Mouse (Mus musculus) heart, embryonic 15.5 days (tissue): ENCODE measurements around the gene Spint5. TPM values are rescaled to one million over a fixed set of nuclear protein-coding genes. Genes with fewer than 3 reads are reported as not detected.
"Not testable (repeated sequence)": the region's sequence is repeated elsewhere in the genome, so short reads cannot be mapped to it uniquely, and the experiment has no call there.

Experiments used
- ATAC-seq: fragments of 200-750 bp; cut with Nextera tagmentation; replicated peaks from 2 replicates; pipeline ENCODE4 v1.8.0; 2017; ENCODE audit warnings: low read depth, moderate TSS enrichment; ENCODE audit not compliant: insufficient number of reproducible peaks, insufficient read depth, low FRiP score
- H3K27ac ChIP-seq: fragments of 300-500 bp; sonication (generic); 2 replicates; pipeline ENCODE4 v1.5.1; 2015; ENCODE audit warnings: mild to moderate bottlenecking, inconsistent platforms
- H3K27me3 ChIP-seq: fragments of 300-500 bp; sonication (generic); 2 replicates; pipeline ENCODE4 v1.6.1; 2015; ENCODE audit warnings: inconsistent platforms
- H3K36me3 ChIP-seq: fragments of 300-500 bp; sonication (generic); 2 replicates; pipeline ENCODE4 v1.6.1; 2015; ENCODE audit warnings: mild to moderate bottlenecking, inconsistent platforms
- H3K4me1 ChIP-seq: fragments of 300-500 bp; sonication (generic); replicated peaks from 2 replicates; pipeline ENCODE4 v1.6.1; 2015; ENCODE audit warnings: inconsistent platforms
- H3K4me2 ChIP-seq: fragments of 300-500 bp; sonication (generic); 2 replicates; pipeline ENCODE4 v1.6.1; 2015; ENCODE audit warnings: inconsistent platforms, mild to moderate bottlenecking, moderate library complexity
- H3K4me3 ChIP-seq: fragments of 300-500 bp; sonication (generic); 2 replicates; pipeline ENCODE4 v1.5.1; 2015; ENCODE audit warnings: mild to moderate bottlenecking, inconsistent platforms
- H3K9ac ChIP-seq: fragments of 300-500 bp; sonication (generic); 2 replicates; pipeline ENCODE4 v1.6.1; 2015; ENCODE audit warnings: mild to moderate bottlenecking, inconsistent platforms
- H3K9me3 ChIP-seq: fragments of 300-500 bp; sonication (generic); replicated peaks from 2 replicates; pipeline ENCODE4 v1.6.1; 2016; ENCODE audit warnings: inconsistent platforms
- WGBS: fragments of 180-500 bp; shearing (Covaris S2); methylation state at CpG from one replicate; pipeline ENCODE4 v1.1.7; 2015; ENCODE audit warnings: mixed read lengths; 5-methylcytosine and 5-hydroxymethylcytosine counted together
- polyA plus RNA-seq: library from polyadenylated mRNA; unstranded; fragments of >200 nt; fragmentation: Nextera tagmentation; extraction: Ambion mirVana; gene quantifications from 2 replicates; pipeline ENCODE4 v1.2.1, GENCODE M21; 2015

Gene Spint5
- polyA plus RNA-seq, 1 experiment from 2014 or later: not detected

GRCm38 (mm10) chr2:164701761-164702160 is 13.3 kb upstream of the Spint5 start:
- no peaks in the 10 kb centered on the region for H3K27me3 ChIP-seq
- no peak overlapping the region for H3K9ac ChIP-seq
- H3K36me3 ChIP-seq: no peaks in the 10 kb centered on the region
- no peak overlapping the region for H3K4me2 ChIP-seq
- no peaks in the 10 kb centered on the region for H3K4me1 ChIP-seq
- H3K27ac ChIP-seq: no peak overlapping the region
- 81% methylated on average over 5 of the region's 5 CpGs for WGBS
- no peak for ATAC-seq
- H3K4me3 ChIP-seq: no peak overlapping the region
- no peaks in the 10 kb centered on the region for H3K9me3 ChIP-seq

GRCm38 (mm10) chr2:164704235-164704634 is 10.9 kb upstream of the Spint5 start:
- no peak for ATAC-seq
- 75% methylated on average over 5 of the region's 5 CpGs for WGBS

DNA sequence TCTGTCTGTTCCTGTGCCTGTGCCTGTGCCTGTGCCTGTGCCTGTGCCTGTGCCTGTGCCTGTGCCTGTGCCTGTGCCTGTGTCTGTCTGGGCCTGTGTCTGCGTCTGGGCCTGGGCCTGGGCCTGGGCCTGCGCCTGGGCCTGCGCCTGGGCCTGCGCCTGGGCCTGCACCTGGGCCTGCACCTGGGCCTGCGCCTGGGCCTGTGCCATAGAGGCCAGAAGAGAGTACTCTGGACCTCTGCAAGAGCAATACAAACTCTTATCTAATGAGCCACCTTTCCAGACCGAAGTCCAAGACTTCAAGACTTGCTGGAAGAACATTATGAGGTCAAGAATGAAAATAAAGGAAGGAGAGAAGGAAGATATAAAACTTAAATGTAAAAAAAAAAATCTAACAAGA is 9.8 kb upstream of the Spint5 start:
- Histone ChIP-seq H3K4me2 (no peak overlapping the region), H3K4me3 (no peak overlapping the region), H3K4me1 (no peaks in the 10 kb centered on the region), H3K9me3 (no peaks in the 10 kb centered on the region), H3K27ac (no peak overlapping the region), H3K27me3 (no peaks in the 10 kb centered on the region), H3K9ac (no peak overlapping the region), H3K36me3 (no peaks in the 10 kb centered on the region)
- ATAC-seq: no peak
- 88% methylated on average over 6 of the region's 6 CpGs for WGBS

More at GRCm38 (mm10) chr2:164704235-164704634, 10.9 kb upstream of the Spint5 start:
- Histone ChIP-seq H3K4me1 (no peaks in the 10 kb centered on the region), H3K4me3 (no peak overlapping the region), H3K9ac (no peak overlapping the region), H3K36me3 (no peaks in the 10 kb centered on the region), H3K9me3 (no peaks in the 10 kb centered on the region), H3K27ac (no peak overlapping the region), H3K27me3 (no peaks in the 10 kb centered on the region), H3K4me2 (no peak overlapping the region)

DNA sequence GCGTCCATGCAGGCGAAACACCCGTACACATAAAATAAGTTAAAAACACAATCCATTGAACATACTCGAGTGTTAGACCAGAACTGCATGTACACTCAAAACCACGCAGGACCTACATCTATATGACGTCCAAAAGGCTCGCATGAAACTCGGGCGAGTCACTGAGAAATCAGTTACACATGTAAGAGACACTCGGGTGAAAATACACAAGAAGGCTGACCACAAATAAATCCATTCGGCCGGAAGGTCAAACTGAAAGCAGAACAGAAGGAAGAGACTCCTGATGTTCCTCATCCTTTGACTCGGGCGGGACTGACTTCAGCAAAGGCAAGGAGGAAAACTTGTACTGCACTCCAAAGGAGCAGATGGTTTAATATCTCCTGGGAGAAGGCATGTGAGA is 9.1 kb upstream of the Spint5 start:
- Histone ChIP-seq H3K9ac (no peak overlapping the region), H3K27me3 (no peaks in the 10 kb centered on the region), H3K36me3 (no peaks in the 10 kb centered on the region), H3K4me2 (no peak overlapping the region), H3K4me1 (no peaks in the 10 kb centered on the region), H3K4me3 (no peak overlapping the region), H3K27ac (no peak overlapping the region), H3K9me3 (no peaks in the 10 kb centered on the region)
- WGBS: 89% methylated on average over 14 of the region's 14 CpGs
- ATAC-seq: no peak

GRCm38 (mm10) chr2:164716194-164716786 is 1.2 kb downstream of the Spint5 start:
- H3K27ac ChIP-seq, H3K4me3 ChIP-seq, H3K27me3 ChIP-seq, H3K36me3 ChIP-seq, ATAC-seq, H3K4me1 ChIP-seq, H3K4me2 ChIP-seq, H3K9me3 ChIP-seq, H3K9ac ChIP-seq: not testable (repeated sequence)
- 87% methylated on average over 23 of the region's 23 CpGs for WGBS

DNA sequence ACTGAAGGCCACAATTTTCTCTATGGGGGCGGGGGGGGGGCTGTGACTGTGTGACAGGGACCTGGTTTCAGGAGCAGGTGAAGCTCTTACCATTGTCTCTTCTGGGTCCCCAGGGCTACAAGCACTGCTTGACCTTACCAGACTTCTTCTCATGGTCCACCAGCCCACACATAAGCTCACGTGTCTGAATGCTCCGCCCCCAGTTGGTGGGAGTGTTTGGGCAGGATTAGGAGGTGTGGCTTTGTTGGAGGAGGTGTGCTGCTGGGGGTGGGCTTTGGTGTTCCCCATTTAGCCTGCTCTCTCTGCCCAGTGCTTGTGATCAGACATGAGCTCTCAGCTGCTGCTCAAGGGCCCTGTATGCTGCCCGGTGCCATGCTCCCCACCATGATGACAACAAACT is 8.2 kb downstream of the Spint5 start:
- Histone ChIP-seq H3K4me2 (no peak overlapping the region), H3K4me1 (no peaks in the 10 kb centered on the region), H3K27me3 (no peaks in the 10 kb centered on the region), H3K27ac (no peak overlapping the region), H3K4me3 (no peak overlapping the region), H3K9me3 (no peaks in the 10 kb centered on the region), H3K9ac (no peak overlapping the region), H3K36me3 (no peaks in the 10 kb centered on the region)
- 53% methylated on average over 4 of the region's 4 CpGs for WGBS
- ATAC-seq: no peak

DNA sequence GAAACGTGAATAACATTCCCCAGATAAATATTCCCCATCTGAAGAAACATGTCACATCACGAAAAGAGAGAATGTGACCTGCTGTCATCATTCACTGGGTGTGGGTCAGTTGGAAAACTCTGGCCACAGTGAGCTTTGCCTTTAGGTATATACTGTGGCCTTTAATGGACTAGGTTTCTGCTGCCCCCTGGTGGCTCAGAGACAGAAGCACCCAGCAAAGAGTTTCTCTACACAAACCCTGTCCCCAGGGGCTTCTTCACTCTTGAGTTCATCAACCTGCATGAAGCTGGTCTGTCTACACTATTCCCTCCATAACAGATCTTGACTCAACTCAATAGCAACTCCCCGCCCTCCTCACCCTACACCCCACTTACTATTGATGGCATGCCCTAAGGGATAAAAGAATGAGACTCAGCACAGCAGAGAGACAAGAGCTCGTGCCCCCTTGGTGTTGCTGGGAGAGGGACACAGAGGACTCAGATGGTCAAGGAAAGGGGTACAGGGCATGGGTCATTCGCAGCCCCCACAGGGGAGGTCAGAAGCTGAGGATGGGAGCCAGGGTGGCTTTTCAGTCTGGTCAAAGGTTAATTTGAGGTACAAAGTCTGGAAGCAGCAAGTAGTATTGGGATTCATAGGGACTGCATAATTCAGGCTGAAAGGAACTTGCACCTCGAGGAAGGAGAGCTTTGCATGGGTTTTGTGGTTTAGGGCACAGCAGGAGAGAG is 11.0 kb downstream of the Spint5 start:
- 0 out of 2 replicates have a peak, but pooled peaks have one; percentile 47 for ATAC-seq
- 19% methylated on average over 6 of the region's 6 CpGs for WGBS
- Histone ChIP-seq H3K9ac (no peak overlapping the region), H3K27me3 (no peaks in the 10 kb centered on the region), H3K4me2 (no peak overlapping the region), H3K9me3 (no peaks in the 10 kb centered on the region), H3K4me1 (no peaks in the 10 kb centered on the region), H3K27ac (no peak overlapping the region), H3K36me3 (no peaks in the 10 kb centered on the region), H3K4me3 (no peak overlapping the region)

DNA sequence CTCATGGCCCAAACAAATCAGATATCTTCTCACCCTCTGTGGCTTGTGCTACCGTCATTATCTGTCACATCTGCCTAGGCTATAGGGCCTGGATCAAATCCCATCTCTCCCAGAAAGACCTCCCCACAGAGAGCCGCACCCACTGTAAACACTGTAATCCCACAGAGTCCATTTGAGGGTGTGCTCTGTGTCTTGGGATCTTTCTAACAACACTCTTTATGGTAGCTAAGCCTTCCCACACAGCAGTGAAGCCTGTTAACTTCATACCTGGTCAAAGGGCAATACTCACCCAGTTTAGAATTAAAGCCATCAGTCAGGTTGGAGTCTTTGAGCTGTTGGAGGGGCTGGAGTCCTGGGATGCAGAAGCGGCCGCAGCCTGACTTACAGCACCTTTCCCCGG is 16.6 kb downstream of the Spint5 start:
- Histone ChIP-seq H3K9me3 (no peaks in the 10 kb centered on the region), H3K4me2 (no peak overlapping the region), H3K4me1 (no peaks in the 10 kb centered on the region), H3K27me3 (no peaks in the 10 kb centered on the region), H3K27ac (no peak overlapping the region), H3K36me3 (no peaks in the 10 kb centered on the region), H3K4me3 (no peak overlapping the region), H3K9ac (no peak overlapping the region)
- ATAC-seq: no peak
- 64% methylated on average over 5 of the region's 5 CpGs for WGBS

- Histone ChIP-seq H3K4me3 (no peak overlapping the region), H3K9me3 (no peaks in the 10 kb centered on the region), H3K9ac (no peak overlapping the region), H3K4me1 (no peaks in the 10 kb centered on the region), H3K4me2 (no peak overlapping the region), H3K27me3 (no peaks in the 10 kb centered on the region), H3K36me3 (no peaks in the 10 kb centered on the region), H3K27ac (no peak overlapping the region)
- no peak for ATAC-seq
- 68% methylated on average over 2 of the region's 2 CpGs for WGBS
Observed at GRCm38 (mm10) chr2:164733259-164733658, 18.2 kb downstream of the Spint5 start.

DNA sequence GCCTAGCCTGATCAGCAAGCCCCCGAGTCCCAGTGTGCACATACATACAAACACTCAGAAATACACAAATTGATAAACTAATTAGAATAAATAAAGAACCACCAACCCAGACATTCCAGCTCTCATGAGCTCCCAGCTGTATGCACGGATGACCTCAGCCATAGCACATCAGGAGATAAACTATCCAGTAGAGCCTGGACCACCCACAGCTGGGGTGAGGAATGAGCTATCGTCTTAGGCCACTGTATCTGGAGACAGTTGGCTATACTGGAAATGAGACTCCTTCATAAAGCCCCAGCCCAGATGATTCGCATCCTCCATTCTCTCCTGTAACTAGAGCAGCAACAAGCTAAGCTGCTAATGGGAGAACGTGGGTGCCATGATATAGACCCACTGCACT is 19.7 kb downstream of the Spint5 start:
- Histone ChIP-seq H3K4me2 (no peak overlapping the region), H3K4me3 (no peak overlapping the region), H3K36me3 (no peaks in the 10 kb centered on the region), H3K27ac (no peak overlapping the region), H3K9me3 (no peaks in the 10 kb centered on the region), H3K4me1 (no peaks in the 10 kb centered on the region), H3K9ac (no peak overlapping the region), H3K27me3 (no peaks in the 10 kb centered on the region)
- 69% methylated on average over 5 of the region's 5 CpGs for WGBS
- ATAC-seq: no peak

DNA sequence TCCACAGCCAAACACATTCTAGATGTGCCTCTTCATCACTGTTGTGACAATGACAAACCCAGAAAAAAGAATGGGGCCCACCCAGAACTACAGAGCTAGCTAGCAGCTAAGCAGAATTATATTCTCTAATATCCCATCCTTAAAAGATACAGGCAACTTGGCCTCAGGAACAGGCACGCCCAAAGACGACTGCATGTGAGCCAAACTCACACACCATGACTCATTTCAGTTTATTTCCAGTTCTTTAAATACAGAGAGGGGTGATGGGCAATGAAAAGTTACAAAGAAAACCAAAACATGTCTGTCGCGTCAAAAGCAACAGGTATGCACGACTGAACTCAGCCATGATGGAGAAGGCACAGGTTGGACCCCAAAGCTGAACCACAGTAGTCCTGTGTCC is 20.3 kb downstream of the Spint5 start:
- no peaks in the 10 kb centered on the region for H3K9me3 ChIP-seq
- no peak overlapping the region for H3K27ac ChIP-seq
- no peak overlapping the region for H3K4me2 ChIP-seq
- no peaks in the 10 kb centered on the region for H3K27me3 ChIP-seq
- H3K4me1 ChIP-seq: no peaks in the 10 kb centered on the region
- no peak overlapping the region for H3K9ac ChIP-seq
- H3K36me3 ChIP-seq: no peaks in the 10 kb centered on the region
- WGBS: 80% methylated on average over 5 of the region's 5 CpGs
- no peak overlapping the region for H3K4me3 ChIP-seq
- ATAC-seq: no peak
